Mouse (Mus musculus) right cerebral cortex, postnatal 25 days (tissue): ENCODE results near the gene Evx2.

ENCODE experiments used
- DNase-seq: peaks from one replicate; pipeline ENCODE4 v3.0.0; 2022

Evx2 gene

DNA sequence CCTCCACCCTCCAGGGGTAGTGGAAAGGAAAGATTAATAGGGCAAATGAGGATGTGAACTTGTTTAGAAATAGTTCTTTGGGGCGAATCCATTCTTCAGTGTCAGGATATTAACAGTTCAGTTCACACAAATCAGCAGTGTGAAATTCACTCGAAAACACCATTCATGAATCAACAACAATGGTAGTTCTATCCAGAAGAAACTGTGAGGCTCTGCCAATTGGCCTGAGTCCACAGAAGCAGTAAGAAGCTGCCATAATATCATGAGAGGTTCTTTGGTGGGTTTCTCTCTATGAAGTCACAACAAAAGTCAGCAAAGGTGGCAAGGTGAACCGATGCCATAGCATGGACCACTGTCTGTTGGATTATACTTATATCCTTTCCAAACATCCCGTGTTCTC lies 48.0 kb downstream of the Evx2 start:
- no peak for DNase-seq

DNA sequence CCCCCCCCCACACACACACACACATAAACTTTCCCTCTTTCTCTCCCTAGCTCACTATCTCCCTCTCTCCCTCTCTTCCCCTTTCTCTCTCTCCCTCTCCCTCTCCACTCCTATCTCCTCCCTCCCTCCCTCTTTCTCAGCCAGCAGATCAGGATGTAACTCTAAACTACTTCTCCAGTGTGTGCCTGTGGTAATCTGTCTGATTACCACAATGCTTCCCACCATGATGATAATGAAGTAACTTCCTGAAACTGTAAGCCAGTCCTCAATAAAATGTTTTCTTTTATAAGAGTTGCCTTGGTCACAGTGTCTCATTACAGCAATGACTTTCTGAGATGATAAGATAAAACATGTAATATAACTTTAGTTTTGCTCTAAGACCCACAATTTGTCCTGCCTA lies 50.0 kb downstream of the Evx2 start:
- DNase-seq, result no peak

DNA sequence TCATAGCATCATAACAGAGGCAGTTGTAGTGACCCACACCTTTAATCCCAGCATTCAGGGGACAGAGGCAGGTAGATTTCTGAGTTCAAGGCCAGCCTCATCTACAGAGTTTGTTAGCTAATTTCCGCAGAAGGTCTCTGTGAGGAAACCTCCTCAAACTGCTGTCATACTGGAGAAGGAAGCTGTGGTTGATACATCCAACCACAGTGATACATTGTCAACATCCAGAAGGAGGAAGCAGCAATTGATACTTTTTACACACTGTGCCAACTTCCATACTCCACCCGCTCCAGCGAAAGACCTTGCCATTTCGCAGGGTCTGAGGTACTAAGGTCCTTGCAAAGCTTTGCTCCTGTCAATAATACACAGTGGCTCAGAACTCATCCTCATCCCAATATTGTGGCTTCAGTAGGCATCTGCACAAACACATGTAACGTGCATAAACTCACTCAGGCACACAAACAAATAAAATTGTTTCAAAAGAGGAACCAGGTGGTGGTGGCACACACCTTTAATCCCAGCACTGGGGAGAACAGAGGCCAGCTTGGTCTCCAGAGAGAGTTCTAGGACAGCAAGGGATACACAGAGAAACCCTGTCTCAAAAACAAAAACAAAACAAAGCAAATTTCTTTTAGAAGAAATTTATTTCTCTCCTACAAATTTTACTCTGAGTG lies 53.1 kb downstream of the Evx2 start:
- DNase-seq, result no peak

DNA sequence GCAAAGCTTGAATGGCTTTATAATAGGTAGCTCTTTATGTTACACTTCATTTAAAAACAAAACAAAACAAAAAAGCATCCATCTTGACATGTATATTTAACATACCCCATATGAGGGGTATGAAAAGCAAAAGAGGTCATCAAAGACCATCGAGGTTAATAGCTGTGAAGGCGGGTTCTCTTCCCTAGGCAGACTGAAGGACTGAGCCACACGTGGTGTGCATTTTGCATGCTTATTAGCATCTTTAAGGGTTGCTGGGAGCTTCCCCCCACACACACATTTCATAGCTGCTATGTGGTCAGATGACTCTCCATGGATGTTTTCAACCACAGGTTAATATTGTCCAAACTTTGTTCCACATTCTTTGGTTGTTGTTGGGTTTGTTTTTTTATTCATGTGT lies 55.3 kb downstream of the Evx2 start:
- no peak for DNase-seq
